Mouse (Mus musculus) lung, embryonic 16.5 days (tissue): ENCODE measurements around the gene Fndc3b. TPM values are rescaled to one million over a fixed set of nuclear protein-coding genes. Genes with fewer than 3 reads are reported as not detected.
A peak's percentile ranks its signal among the peaks of the same experiment; 100 is the strongest.

Source experiments
- ATAC-seq: fragments of 200-750 bp; cut with Nextera tagmentation; 2 replicates; pipeline ENCODE4 v1.8.0; 2017; ENCODE audit warnings: low read depth, mild to moderate bottlenecking, moderate library complexity
- H3K27ac ChIP-seq: fragments of 300-500 bp; sonication (generic); 2 replicates; pipeline ENCODE4 v1.5.1; 2014; ENCODE audit warnings: mild to moderate bottlenecking, control low read depth, low read length
- H3K27me3 ChIP-seq: fragments of 300-500 bp; sonication (generic); 2 replicates; pipeline ENCODE4 v1.6.1; 2014; ENCODE audit warnings: low read depth, low read length, mixed read lengths; ENCODE audit not compliant: control insufficient read depth, insufficient read depth
- H3K36me3 ChIP-seq: fragments of 300-500 bp; sonication (generic); 2 replicates; pipeline ENCODE4 v1.6.1; 2014; ENCODE audit warnings: low read length; ENCODE audit not compliant: control insufficient read depth, insufficient read depth
- H3K4me1 ChIP-seq: fragments of 300-500 bp; sonication (generic); replicated peaks from 2 replicates; pipeline ENCODE4 v1.6.1; 2014; ENCODE audit warnings: low read length, mixed read lengths; ENCODE audit not compliant: control insufficient read depth, insufficient read depth
- H3K4me2 ChIP-seq: fragments of 300-500 bp; sonication (generic); 2 replicates; pipeline ENCODE4 v1.6.1; 2014; ENCODE audit warnings: low read depth, low read length, control low read depth
- H3K4me3 ChIP-seq: fragments of 300-500 bp; sonication (generic); 2 replicates; pipeline ENCODE4 v1.5.1; 2014; ENCODE audit warnings: mild to moderate bottlenecking, low read length, control low read depth
- H3K9ac ChIP-seq: fragments of 300-500 bp; sonication (generic); 2 replicates; pipeline ENCODE4 v1.6.1; 2014; ENCODE audit warnings: low read length, control low read depth
- H3K9me3 ChIP-seq: fragments of 300-500 bp; sonication (generic); 2 replicates; pipeline ENCODE4 v1.6.1; 2016; ENCODE audit warnings: low read length; ENCODE audit not compliant: control insufficient read depth
- WGBS: fragments of 180-500 bp; shearing (Covaris S2); extraction: QIAGEN DNeasy Blood & Tissue Kit; methylation state at CpG from one replicate; pipeline ENCODE4 v1.1.7; 2014; 5-methylcytosine and 5-hydroxymethylcytosine counted together
- polyA plus RNA-seq: library from polyadenylated mRNA; unstranded; fragments of >200 nt; fragmentation: Nextera tagmentation; extraction: Ambion mirVana; gene quantifications from 2 replicates; pipeline ENCODE4 v1.2.1, GENCODE M21; 2015

The Fndc3b gene
- polyA plus RNA-seq, 1 experiment from 2014 or later: 36.3 TPM

GRCm38 (mm10) chr3:27462316-27462902 is 248.7 kb downstream of the Fndc3b start:
- Histone ChIP-seq H3K27me3 (no peaks in the 10 kb centered on the region), H3K4me1 (no peaks in the 10 kb centered on the region), H3K9me3 (no peaks in the 10 kb centered on the region), H3K27ac (no peak overlapping the region), H3K36me3 (peaks cover 52% of the 10 kb centered on the region), H3K4me2 (no peak overlapping the region), H3K4me3 (no peak overlapping the region), H3K9ac (no peak overlapping the region)
- WGBS: 79% methylated on average over 9 of the region's 9 CpGs
- ATAC-seq: no peak

- H3K9ac ChIP-seq: no peak overlapping the region
- H3K27ac ChIP-seq: no peak overlapping the region
- no peaks in the 10 kb centered on the region for H3K4me1 ChIP-seq
- H3K36me3 ChIP-seq: peaks cover 51% of the 10 kb centered on the region
- no peak overlapping the region for H3K4me3 ChIP-seq
- ATAC-seq: no peak
- H3K9me3 ChIP-seq: no peaks in the 10 kb centered on the region
- no peaks in the 10 kb centered on the region for H3K27me3 ChIP-seq
- no peak overlapping the region for H3K4me2 ChIP-seq
- WGBS: 87% methylated on average over 7 of the region's 7 CpGs
Measured at GRCm38 (mm10) chr3:27461861-27462260, 249.2 kb downstream of the Fndc3b start.

DNA sequence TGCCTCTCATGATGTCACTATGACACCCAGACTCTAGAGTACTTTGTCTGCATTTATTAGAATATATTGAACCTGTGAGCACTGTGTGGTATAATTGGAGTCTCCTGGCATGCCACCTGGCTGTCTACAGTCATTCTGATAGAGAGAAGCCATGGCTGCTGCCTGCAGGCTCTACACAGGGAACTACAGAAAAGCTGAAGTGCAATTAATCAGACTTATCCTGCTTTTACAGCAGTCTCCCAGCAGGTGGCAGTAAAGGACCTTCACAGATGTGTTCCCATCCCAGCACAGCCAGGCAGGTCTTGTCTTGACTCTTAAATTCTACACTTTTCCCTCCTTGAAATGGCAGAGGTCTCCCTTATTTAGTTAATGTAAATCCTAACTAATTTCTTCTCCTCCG is 250.1 kb downstream of the Fndc3b start:
- Histone ChIP-seq H3K27ac (no peak overlapping the region), H3K27me3 (no peaks in the 10 kb centered on the region), H3K4me3 (no peak overlapping the region), H3K9ac (no peak overlapping the region), H3K4me1 (no peaks in the 10 kb centered on the region), H3K36me3 (peaks cover 55% of the 10 kb centered on the region), H3K4me2 (no peak overlapping the region), H3K9me3 (no peaks in the 10 kb centered on the region)
- ATAC-seq: peak; percentile 46
- 34% methylated on average over 1 of the region's 1 CpGs for WGBS

- WGBS: 85% methylated on average over 9 of the region's 9 CpGs
- ATAC-seq: no peak
- no peaks in the 10 kb centered on the region for H3K4me1 ChIP-seq
- peaks cover 71% of the 10 kb centered on the region for H3K36me3 ChIP-seq
- H3K9ac ChIP-seq: no peak overlapping the region
- no peaks in the 10 kb centered on the region for H3K27me3 ChIP-seq
- H3K27ac ChIP-seq: no peak overlapping the region
- no peak overlapping the region for H3K4me3 ChIP-seq
- no peak overlapping the region for H3K4me2 ChIP-seq
- H3K9me3 ChIP-seq: no peaks in the 10 kb centered on the region
Measured at GRCm38 (mm10) chr3:27458416-27458815, 252.7 kb downstream of the Fndc3b start.

GRCm38 (mm10) chr3:27456514-27456913 is 254.6 kb downstream of the Fndc3b start:
- H3K9me3 ChIP-seq: no peaks in the 10 kb centered on the region
- ATAC-seq: no peak
- H3K27me3 ChIP-seq: no peaks in the 10 kb centered on the region
- H3K27ac ChIP-seq: no peak overlapping the region
- WGBS: 75% methylated on average over 14 of the region's 14 CpGs
- H3K4me1 ChIP-seq: no peaks in the 10 kb centered on the region
- no peak overlapping the region for H3K4me3 ChIP-seq
- H3K4me2 ChIP-seq: no peak overlapping the region
- no peak overlapping the region for H3K9ac ChIP-seq
- peaks cover 62% of the 10 kb centered on the region for H3K36me3 ChIP-seq

DNA sequence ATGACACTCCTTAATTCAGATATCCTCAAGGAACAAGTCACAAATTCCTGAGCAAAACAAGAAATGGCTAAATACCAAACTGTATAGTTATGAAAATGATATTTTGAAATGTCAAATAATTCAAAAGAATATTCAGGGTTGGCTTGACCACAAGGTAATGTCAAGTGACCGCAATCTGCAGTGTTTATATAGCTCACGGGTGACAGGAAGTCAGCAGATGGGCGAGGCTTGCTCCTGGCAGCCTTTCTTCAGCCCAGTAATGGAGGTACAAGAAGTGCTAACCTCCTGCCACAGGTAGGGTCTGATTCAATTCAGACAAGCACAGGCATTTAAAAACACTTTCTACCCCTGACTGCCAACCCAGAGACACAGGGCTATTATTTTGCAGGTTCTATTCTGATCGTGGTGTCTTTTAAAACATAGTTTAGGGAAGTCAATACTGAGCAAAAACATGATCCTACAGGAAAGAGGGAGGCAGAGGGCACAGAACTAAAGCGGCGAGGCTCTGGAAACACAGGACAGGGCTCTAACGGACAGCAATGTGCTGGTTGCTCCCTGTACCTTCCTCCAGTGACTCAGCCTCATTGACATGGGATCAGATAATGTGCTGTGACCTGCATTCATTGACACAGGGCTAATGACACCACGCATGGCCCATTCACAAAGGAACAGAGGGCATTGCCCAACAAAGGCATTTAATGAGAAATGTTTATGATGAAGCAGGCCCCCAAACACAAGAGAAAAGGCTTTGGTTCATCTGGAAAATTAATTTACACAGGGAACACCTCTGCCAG is 256.5 kb downstream of the Fndc3b start:
- Histone ChIP-seq H3K9me3 (no peaks in the 10 kb centered on the region), H3K36me3 (peaks cover 69% of the 10 kb centered on the region), H3K4me2 (no peak overlapping the region), H3K27me3 (no peaks in the 10 kb centered on the region), H3K4me1 (no peaks in the 10 kb centered on the region), H3K4me3 (no peak overlapping the region), H3K9ac (no peak overlapping the region), H3K27ac (no peak overlapping the region)
- ATAC-seq: no peak
- 76% methylated on average over 8 of the region's 8 CpGs for WGBS

DNA sequence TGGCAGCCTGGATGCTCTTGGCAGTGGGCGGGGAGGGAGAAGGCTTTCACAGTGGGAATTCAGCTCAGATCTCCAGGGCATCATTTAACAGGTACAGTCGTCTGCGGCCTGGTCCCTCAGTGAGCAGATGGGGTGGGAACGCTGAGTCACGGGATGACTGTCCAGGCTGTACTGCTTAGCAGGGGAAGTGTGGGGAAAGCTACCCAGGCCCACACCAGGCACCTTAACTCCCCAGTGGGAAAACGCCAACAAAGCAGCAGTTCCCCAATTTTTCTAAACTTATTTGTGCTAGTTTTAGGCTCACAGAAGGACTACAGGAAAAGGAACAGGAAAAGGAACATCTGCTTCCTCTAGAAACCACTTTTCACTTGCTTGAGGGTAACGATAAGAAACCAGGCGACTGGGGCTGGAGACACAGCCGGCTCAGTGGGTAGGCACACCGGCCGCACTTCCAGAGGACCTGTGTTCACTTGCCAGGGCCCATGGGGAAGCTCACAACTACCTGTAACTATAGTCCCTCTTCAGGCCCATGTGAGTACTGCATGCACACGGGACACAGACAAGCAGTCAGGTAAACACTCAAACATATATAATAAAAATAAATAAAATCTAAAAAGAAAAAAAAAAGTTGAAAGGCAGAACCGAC is 257.5 kb downstream of the Fndc3b start:
- no peaks in the 10 kb centered on the region for H3K9me3 ChIP-seq
- no peaks in the 10 kb centered on the region for H3K27me3 ChIP-seq
- no peak overlapping the region for H3K27ac ChIP-seq
- H3K4me3 ChIP-seq: no peak overlapping the region
- H3K9ac ChIP-seq: no peak overlapping the region
- H3K4me1 ChIP-seq: no peaks in the 10 kb centered on the region
- H3K4me2 ChIP-seq: no peak overlapping the region
- 82% methylated on average over 13 of the region's 13 CpGs for WGBS
- ATAC-seq: no peak
- peaks cover 65% of the 10 kb centered on the region for H3K36me3 ChIP-seq

DNA sequence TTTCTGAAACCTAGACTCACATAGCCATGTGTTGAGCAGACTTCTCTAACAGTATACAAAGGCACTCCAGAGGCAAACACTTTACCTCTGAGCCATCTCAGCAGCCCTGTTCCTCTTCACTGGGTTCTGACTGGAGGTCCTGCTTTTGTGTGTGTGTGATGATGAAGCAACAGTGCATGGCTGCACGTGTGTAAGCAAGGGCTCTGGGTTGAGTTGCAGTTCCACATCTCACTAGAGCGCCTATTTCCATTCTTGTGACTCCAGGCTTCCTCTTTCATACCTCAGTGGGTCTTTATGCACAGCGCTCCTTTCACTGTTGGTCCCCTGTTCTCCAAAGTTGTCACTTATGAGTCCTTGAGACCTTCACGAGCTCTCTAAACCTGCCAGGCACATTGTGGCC is 261.7 kb downstream of the Fndc3b start:
- Histone ChIP-seq H3K4me1 (no peaks in the 10 kb centered on the region), H3K9ac (no peak overlapping the region), H3K36me3 (peaks cover 50% of the 10 kb centered on the region), H3K9me3 (no peaks in the 10 kb centered on the region), H3K27ac (no peak overlapping the region), H3K27me3 (no peaks in the 10 kb centered on the region), H3K4me2 (no peak overlapping the region), H3K4me3 (no peak overlapping the region)
- no peak for ATAC-seq
- WGBS: 87% methylated on average over 4 of the region's 4 CpGs

- WGBS: 87% methylated on average over 9 of the region's 9 CpGs
Measured at GRCm38 (mm10) chr3:27448367-27448766, 262.7 kb downstream of the Fndc3b start.

More at GRCm38 (mm10) chr3:27448367-27448766, 262.7 kb downstream of the Fndc3b start:
- peaks cover 44% of the 10 kb centered on the region for H3K36me3 ChIP-seq
- no peak overlapping the region for H3K27ac ChIP-seq
- ATAC-seq: no peak; the same call in 1 of the 2 replicates
- H3K9me3 ChIP-seq: no peaks in the 10 kb centered on the region
- no peaks in the 10 kb centered on the region for H3K27me3 ChIP-seq
- H3K4me1 ChIP-seq: no peaks in the 10 kb centered on the region
- no peak overlapping the region for H3K4me3 ChIP-seq
- no peak overlapping the region for H3K9ac ChIP-seq
- H3K4me2 ChIP-seq: no peak overlapping the region
